Mouse (Mus musculus) ES-Bruce4 (cell line): ENCODE results near the gene Lmod2. TPM values are rescaled to one million over a fixed set of nuclear protein-coding genes. Genes with fewer than 3 reads are reported as not detected.

Experiments
- H3K27ac ChIP-seq: 2 replicates; pipeline ENCODE4 v1.5.1; 2012; ENCODE audit warnings: low read length, inconsistent platforms; ENCODE audit not compliant: insufficient read depth
- H3K27me3 ChIP-seq: 2 replicates; pipeline ENCODE4 v1.6.1; 2012; ENCODE audit warnings: mild to moderate bottlenecking, low read length, inconsistent platforms; ENCODE audit not compliant: control insufficient read depth, poor library complexity, insufficient read depth, severe bottlenecking
- H3K36me3 ChIP-seq: 2 replicates; pipeline ENCODE4 v1.6.1; 2012; ENCODE audit warnings: inconsistent platforms, mild to moderate bottlenecking, low read length, moderate library complexity; ENCODE audit not compliant: control insufficient read depth, poor library complexity, insufficient read depth, severe bottlenecking
- H3K4me1 ChIP-seq: one replicate; pipeline ENCODE4 v1.8.1; 2011; ENCODE audit warnings: low read length; ENCODE audit not compliant: control insufficient read depth, insufficient read depth
- H3K4me3 ChIP-seq: 2 replicates; pipeline ENCODE4 v1.5.1; 2011; ENCODE audit warnings: low read depth, mild to moderate bottlenecking, low read length
- H3K9ac ChIP-seq: 2 replicates; pipeline ENCODE4 v1.6.1; 2012; ENCODE audit warnings: low read depth, mild to moderate bottlenecking, inconsistent platforms; ENCODE audit not compliant: poor library complexity, severe bottlenecking
- H3K9me3 ChIP-seq: replicated peaks from 2 replicates; pipeline ENCODE4 v1.6.1; 2012; ENCODE audit warnings: mild to moderate bottlenecking, low read length, inconsistent platforms; ENCODE audit not compliant: control insufficient read depth, poor library complexity, insufficient read depth, severe bottlenecking
- CTCF ChIP-seq: IDR thresholded peaks from one replicate; pipeline ENCODE4 v1.8.1; 2011; ENCODE audit warnings: low read depth, low read length
- EP300 ChIP-seq: IDR thresholded peaks from 2 replicates; pipeline ENCODE4 v1.6.1; 2011; ENCODE audit warnings: low read depth, low read length; ENCODE audit not compliant: insufficient read depth
- POLR2A ChIP-seq: IDR thresholded peaks from one replicate; pipeline ENCODE4 v1.8.1; 2011; ENCODE audit warnings: low read length; ENCODE audit not compliant: insufficient read depth
- polyA plus RNA-seq: library from polyadenylated mRNA; stranded (reverse); fragments of >200 nt; gene quantifications from 2 replicates; pipeline ENCODE4 v1.2.4, GENCODE M21; 2011; ENCODE audit warnings: low read depth; ENCODE audit not compliant: missing spikeins, insufficient read depth, insufficient read length

Gene Lmod2
- polyA plus RNA-seq, 1 experiment, result not detected

GRCm38 (mm10) chr6:24634065-24634464 is 36.5 kb downstream of the Lmod2 start:
- no peaks in the 10 kb centered on the region for H3K4me1 ChIP-seq
- H3K36me3 ChIP-seq, result peaks cover 13% of the 10 kb centered on the region; the same call in 1 of the 2 replicates
- no peaks in the 10 kb centered on the region for H3K9me3 ChIP-seq
- H3K27ac ChIP-seq, result no peak overlapping the region
- no peak overlapping the region for H3K4me3 ChIP-seq
- TF ChIP-seq POLR2A (no peak), EP300 (no peak), CTCF (no peak)
- H3K27me3 ChIP-seq, result no peaks in the 10 kb centered on the region
- H3K9ac ChIP-seq, result no peak overlapping the region

DNA sequence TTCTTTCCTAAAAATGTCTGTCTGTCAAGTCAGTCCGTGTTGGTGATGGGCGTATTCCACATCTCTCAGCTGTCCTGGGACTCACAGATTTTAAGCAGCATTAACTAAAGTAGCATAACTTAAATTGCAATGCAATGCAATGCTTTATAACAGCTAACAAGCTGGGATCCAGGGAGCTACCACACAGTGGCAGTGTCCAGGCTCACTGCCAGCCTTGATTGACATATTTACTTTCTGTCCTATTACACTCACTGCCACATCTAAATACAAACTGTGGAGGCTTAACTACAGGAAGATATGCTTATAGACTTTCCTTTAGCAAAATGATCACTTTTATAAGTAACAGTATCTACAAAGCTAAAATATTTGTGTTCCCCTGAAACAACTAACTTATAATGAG is 38.3 kb downstream of the Lmod2 start:
- Histone ChIP-seq H3K27ac (no peak overlapping the region), H3K9ac (no peak overlapping the region), H3K4me3 (no peak overlapping the region), H3K9me3 (no peaks in the 10 kb centered on the region), H3K27me3 (no peaks in the 10 kb centered on the region), H3K36me3 (peaks cover 13% of the 10 kb centered on the region; the same call in 1 of the 2 replicates), H3K4me1 (no peaks in the 10 kb centered on the region)
- TF ChIP-seq CTCF, result no peak
- no peak for TF ChIP-seq EP300
- TF ChIP-seq POLR2A, result no peak

DNA sequence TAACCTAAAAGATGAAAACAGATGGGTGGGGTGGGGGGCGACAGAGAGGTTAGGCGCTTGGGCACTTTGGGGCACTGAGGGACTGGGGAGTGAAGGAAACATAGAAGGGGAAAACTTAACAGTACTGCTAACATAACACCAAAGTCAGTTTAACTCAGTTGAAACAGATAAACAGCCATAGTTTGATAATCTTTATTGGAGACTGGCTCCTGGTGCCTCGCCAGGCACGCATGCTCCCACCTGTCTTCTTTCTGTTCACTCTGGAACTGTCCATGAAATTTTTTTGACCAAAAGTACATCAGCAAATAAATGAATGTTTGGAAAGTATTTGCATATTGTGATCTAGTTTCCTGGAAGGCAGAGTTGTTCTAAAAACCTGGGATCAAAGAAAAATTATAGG is 43.7 kb downstream of the Lmod2 start:
- H3K4me1 ChIP-seq, result no peaks in the 10 kb centered on the region
- no peak overlapping the region for H3K27ac ChIP-seq

DNA sequence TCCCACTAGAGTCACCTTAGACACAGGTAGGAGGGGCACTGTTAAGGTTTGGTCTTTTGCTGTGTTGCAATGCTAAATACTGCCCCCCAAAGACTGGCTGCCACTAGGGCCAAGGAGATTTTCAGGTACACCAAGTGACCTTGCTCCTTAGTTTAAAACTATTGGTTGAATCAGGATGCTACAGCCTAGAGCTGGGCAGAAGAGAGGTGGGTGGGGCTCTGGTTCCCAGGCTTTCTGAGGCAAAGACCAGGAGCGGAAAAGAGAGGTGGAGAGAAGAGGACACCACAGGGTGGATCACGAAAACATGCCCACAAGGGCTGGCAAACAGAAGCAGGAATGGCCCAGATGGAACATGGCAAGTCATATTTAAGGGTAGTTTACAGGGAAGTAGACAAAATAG is 44.6 kb downstream of the Lmod2 start:
- H3K27ac ChIP-seq, result no peak overlapping the region
- H3K36me3 ChIP-seq, result no peaks in the 10 kb centered on the region; the same call in 1 of the 2 replicates
- H3K4me3 ChIP-seq, result no peak overlapping the region
- no peak for TF ChIP-seq EP300
- TF ChIP-seq CTCF, result no peak
- TF ChIP-seq POLR2A, result no peak
- H3K9me3 ChIP-seq, result no peaks in the 10 kb centered on the region
- no peaks in the 10 kb centered on the region for H3K27me3 ChIP-seq
- no peak overlapping the region for H3K9ac ChIP-seq
- no peaks in the 10 kb centered on the region for H3K4me1 ChIP-seq

More for the DNA sequence above, 43.7 kb downstream of the Lmod2 start:
- H3K27me3 ChIP-seq, result no peaks in the 10 kb centered on the region
- no peak overlapping the region for H3K9ac ChIP-seq
- TF ChIP-seq POLR2A (no peak), CTCF (no peak), EP300 (no peak)
- no peaks in the 10 kb centered on the region for H3K9me3 ChIP-seq
- no peak overlapping the region for H3K4me3 ChIP-seq
- H3K36me3 ChIP-seq, result no peaks in the 10 kb centered on the region; the same call in 1 of the 2 replicates

DNA sequence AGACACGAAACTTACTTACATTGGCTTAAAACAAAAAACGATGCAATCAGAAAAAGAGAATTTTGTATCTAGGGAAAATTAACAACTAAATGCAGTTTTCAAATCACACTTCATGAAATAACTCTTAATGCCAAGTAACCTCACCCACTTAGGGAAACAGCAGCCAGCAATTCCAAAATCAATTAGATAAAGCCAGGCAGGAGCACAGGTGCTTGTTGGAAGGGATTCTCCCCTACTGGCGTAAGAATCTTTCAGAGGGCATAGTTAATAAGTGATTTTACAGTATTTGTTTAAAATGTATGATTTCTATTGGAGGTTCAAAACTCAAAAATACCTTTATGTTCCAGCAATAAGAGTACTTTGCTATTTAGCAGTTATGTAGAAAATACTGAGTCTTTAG is 45.4 kb downstream of the Lmod2 start:
- H3K36me3 ChIP-seq, result no peaks in the 10 kb centered on the region; the same call in 1 of the 2 replicates
- H3K4me3 ChIP-seq, result no peak overlapping the region
- H3K27ac ChIP-seq, result no peak overlapping the region
- H3K4me1 ChIP-seq, result no peaks in the 10 kb centered on the region
- no peak overlapping the region for H3K9ac ChIP-seq
- no peaks in the 10 kb centered on the region for H3K9me3 ChIP-seq
- H3K27me3 ChIP-seq, result no peaks in the 10 kb centered on the region
- TF ChIP-seq CTCF (no peak), POLR2A (no peak), EP300 (no peak)

DNA sequence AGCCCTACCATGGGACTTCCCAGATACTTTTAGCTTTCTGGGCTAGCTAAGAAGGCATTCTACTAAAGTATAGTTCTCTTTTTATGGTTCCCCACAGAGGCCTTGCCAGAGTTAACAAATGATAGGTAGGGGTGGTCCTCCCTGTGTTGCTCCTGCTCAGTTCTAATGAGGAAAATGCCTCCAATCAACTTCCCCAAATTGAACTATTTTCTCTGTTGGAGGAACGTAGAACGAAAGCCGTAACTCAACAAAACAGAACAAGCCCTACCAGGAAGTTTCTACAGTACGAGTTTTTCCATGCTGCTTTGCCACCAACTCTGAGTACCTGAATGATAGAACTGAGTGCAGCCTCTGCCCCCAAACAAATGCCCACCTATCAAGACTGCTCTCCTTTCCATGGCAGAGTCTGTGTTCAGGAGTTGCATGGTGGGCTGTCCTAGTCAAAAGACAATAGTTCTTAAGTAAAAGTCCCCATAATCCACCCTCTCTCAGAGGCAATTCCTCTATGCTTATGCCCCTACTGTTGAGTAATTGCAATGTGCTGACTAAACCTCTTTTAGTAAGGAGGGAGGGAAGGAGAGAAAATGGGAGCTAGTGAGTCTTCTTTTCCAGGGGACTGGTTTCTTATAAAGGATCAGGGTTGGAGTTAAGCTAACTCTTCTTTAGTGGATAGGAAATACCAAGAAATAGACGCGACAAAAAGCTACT is 47.9 kb downstream of the Lmod2 start:
- no peak overlapping the region for H3K9ac ChIP-seq
- H3K9me3 ChIP-seq, result no peaks in the 10 kb centered on the region
- no peaks in the 10 kb centered on the region for H3K4me1 ChIP-seq
- no peaks in the 10 kb centered on the region for H3K27me3 ChIP-seq
- no peaks in the 10 kb centered on the region; the same call in 1 of the 2 replicates for H3K36me3 ChIP-seq
- no peak overlapping the region for H3K4me3 ChIP-seq
- TF ChIP-seq CTCF, result no peak
- no peak for TF ChIP-seq EP300
- no peak for TF ChIP-seq POLR2A
- no peak overlapping the region for H3K27ac ChIP-seq
